Mouse (Mus musculus) G1E (cell line): ENCODE data around the gene Cep164. TPM values are rescaled to one million over a fixed set of nuclear protein-coding genes. Genes with fewer than 3 reads are reported as not detected.
"Not testable (repeated sequence)": the region's sequence is repeated elsewhere in the genome, so short reads cannot be mapped to it uniquely, and the experiment has no call there.

Experiments used
- ATAC-seq: 2 replicates; pipeline ENCODE4 v1.8.0; 2016; ENCODE audit warnings: mild to moderate bottlenecking; ENCODE audit not compliant: insufficient number of reproducible peaks, poor library complexity, low FRiP score, severe bottlenecking; ENCODE audit errors: extremely low read depth
- DNase-seq: peaks from one replicate; pipeline ENCODE4 v3.0.0; 2012; ENCODE audit warnings: low spot score
- H3K27me3 ChIP-seq: 2 replicates; pipeline ENCODE4 v1.6.1; 2012; ENCODE audit warnings: mild to moderate bottlenecking, low read length, inconsistent platforms; ENCODE audit not compliant: insufficient read depth
- H3K36me3 ChIP-seq: replicated peaks from 2 replicates; pipeline ENCODE3; 2012; ENCODE audit warnings: mild to moderate bottlenecking, inconsistent platforms
- H3K4me1 ChIP-seq: 2 replicates; pipeline ENCODE4 v1.6.1; 2012; ENCODE audit warnings: low read depth, low read length, inconsistent platforms, mixed read lengths; ENCODE audit not compliant: insufficient read depth
- H3K4me3 ChIP-seq: 2 replicates; pipeline ENCODE4 v1.5.1; 2012; ENCODE audit warnings: low read depth, mild to moderate bottlenecking, inconsistent platforms, low read length, moderate library complexity, mixed read lengths
- H3K9me3 ChIP-seq: replicated peaks from 2 replicates; pipeline ENCODE4 v1.6.1; 2012; ENCODE audit warnings: inconsistent platforms
- CTCF ChIP-seq: IDR thresholded peaks from 2 replicates; pipeline ENCODE4 v1.5.1; 2012; ENCODE audit warnings: low read depth, low read length, inconsistent platforms, mixed read lengths
- GATA1 ChIP-seq: IDR thresholded peaks from 2 replicates; pipeline ENCODE4 v1.6.1; 2012; ENCODE audit warnings: borderline replicate concordance, low read length, inconsistent platforms, mixed read lengths
- GATA2 ChIP-seq: IDR thresholded peaks from 2 replicates; pipeline ENCODE4 v1.6.1; 2012; ENCODE audit warnings: low read depth, low read length, inconsistent platforms, borderline replicate concordance
- POLR2AphosphoS5 ChIP-seq: IDR thresholded peaks from 2 replicates; pipeline ENCODE4 v1.6.1; 2012; ENCODE audit warnings: low read depth, low read length, inconsistent platforms; ENCODE audit not compliant: insufficient replicate concordance
- TAL1 ChIP-seq: conservative IDR thresholded peaks from 2 replicates; pipeline ENCODE4 v1.6.1; 2012; ENCODE audit warnings: low read depth, low read length, inconsistent platforms, mixed read lengths
- polyA plus RNA-seq: library from polyadenylated mRNA; stranded (reverse); fragments of >175 nt; gene quantifications from 2 replicates; pipeline ENCODE4 v1.2.3, GENCODE M21; 2012
- total RNA-seq, 2 experiments: library from RNA; stranded (forward) in 1 of 2; stranded (reverse) in 1 of 2; fragments of 200-1000 nt in 1 of 2; fragments of >200 nt in 1 of 2; fragmentation: Nextera tagmentation in 1 of 2; gene quantifications; 2 replicates each; pipeline ENCODE4 v1.2.3; 2014 to 2017

The Cep164 gene
- total and polyA plus RNA-seq, 3 experiments = 21.9 to 95.3 (median 77.4) TPM

GRCm38 (mm10) chr9:45846891-45847460 is 18.5 kb upstream of the Cep164 start:
- DNase-seq = no peak
- H3K9me3 ChIP-seq = no peaks in the 10 kb centered on the region
- no peak; the same call in 1 of the 2 replicates for ATAC-seq
- H3K4me1 ChIP-seq = peaks cover 14% of the 10 kb centered on the region
- no peak for TF ChIP-seq GATA1
- H3K27me3 ChIP-seq = peaks cover 41% of the 10 kb centered on the region
- H3K4me3 ChIP-seq = no peak overlapping the region
- H3K36me3 ChIP-seq = no peaks in the 10 kb centered on the region

DNA sequence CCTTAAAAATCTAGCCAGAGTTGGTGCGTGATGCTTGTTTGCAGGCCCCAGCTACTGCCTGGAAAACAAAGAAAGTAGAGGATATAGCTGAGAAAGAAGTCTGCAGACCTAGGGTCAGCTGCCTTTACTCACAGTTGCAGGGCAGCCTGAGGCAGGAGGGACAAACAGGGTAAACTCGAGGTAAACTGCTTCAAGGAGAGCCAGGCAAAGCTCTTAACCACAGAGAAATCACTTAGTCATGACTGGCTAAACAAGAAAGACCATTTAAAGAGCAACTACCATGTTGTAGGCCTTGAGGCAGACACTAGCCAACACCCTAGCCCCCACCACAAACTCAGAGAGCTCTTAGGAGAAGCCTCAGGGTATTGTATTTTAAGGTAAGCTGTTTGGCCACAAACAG is 17.7 kb upstream of the Cep164 start:
- not testable (repeated sequence) for DNase-seq

GRCm38 (mm10) chr9:45845541-45845940 is 17.1 kb upstream of the Cep164 start:
- no peak for TF ChIP-seq GATA2
- Histone ChIP-seq H3K4me1 (peaks cover 20% of the 10 kb centered on the region), H3K27me3 (peaks cover 41% of the 10 kb centered on the region), H3K4me3 (no peak overlapping the region), H3K36me3 (no peaks in the 10 kb centered on the region), H3K9me3 (no peaks in the 10 kb centered on the region)
- DNase-seq = no peak
- ATAC-seq = no peak

More for the DNA sequence above, 17.7 kb upstream of the Cep164 start:
- H3K9me3 ChIP-seq, ATAC-seq, H3K4me3 ChIP-seq, H3K36me3 ChIP-seq: not testable (repeated sequence)
- H3K27me3 ChIP-seq = peaks cover 42% of the 10 kb centered on the region
- peaks cover 14% of the 10 kb centered on the region for H3K4me1 ChIP-seq

- ATAC-seq = no peak
- H3K36me3 ChIP-seq = no peaks in the 10 kb centered on the region
- no peak for DNase-seq
- H3K9me3 ChIP-seq = no peaks in the 10 kb centered on the region
- TF ChIP-seq TAL1 = no peak
- TF ChIP-seq GATA1 = no peak
- TF ChIP-seq POLR2AphosphoS5 = no peak
- no peak for TF ChIP-seq GATA2
- no peak for TF ChIP-seq CTCF
- H3K4me1 ChIP-seq = peaks cover 23% of the 10 kb centered on the region
- H3K4me3 ChIP-seq = no peak overlapping the region
- peaks cover 42% of the 10 kb centered on the region for H3K27me3 ChIP-seq
Measured at GRCm38 (mm10) chr9:45843780-45844179, 15.3 kb upstream of the Cep164 start.

DNA sequence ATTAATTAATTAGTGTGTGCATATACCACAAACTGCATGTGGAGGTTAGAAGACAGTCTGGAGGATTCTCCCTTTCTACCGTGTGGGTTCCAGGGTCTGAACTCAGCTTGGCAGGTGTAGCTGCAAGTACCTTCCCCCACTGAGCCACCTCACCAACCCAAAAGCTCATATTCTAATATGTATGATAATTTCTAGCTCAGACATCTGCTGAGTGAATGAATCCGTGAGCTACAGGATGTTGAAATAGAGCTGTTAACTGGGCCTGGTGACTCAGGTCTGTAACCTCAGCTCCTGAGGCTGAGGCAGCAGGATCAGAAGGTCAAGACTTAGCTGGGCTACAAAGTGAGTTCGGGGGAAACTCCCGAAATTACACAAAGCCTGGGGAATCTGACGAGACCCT is 14.5 kb upstream of the Cep164 start:
- Histone ChIP-seq H3K4me1 (peaks cover 23% of the 10 kb centered on the region), H3K36me3 (no peaks in the 10 kb centered on the region), H3K9me3 (no peaks in the 10 kb centered on the region), H3K4me3 (no peak overlapping the region), H3K27me3 (peaks cover 48% of the 10 kb centered on the region)
- TF ChIP-seq POLR2AphosphoS5 = no peak
- TF ChIP-seq CTCF = no peak
- no peak for TF ChIP-seq GATA1
- no peak for TF ChIP-seq TAL1
- no peak for TF ChIP-seq GATA2
- ATAC-seq (no peak), DNase-seq (no peak)

- peaks cover 54% of the 10 kb centered on the region for H3K27me3 ChIP-seq
- no peak overlapping the region for H3K4me3 ChIP-seq
- H3K9me3 ChIP-seq = no peaks in the 10 kb centered on the region
- DNase-seq = no peak
- ATAC-seq = no peak
- no peak for TF ChIP-seq CTCF
- no peak for TF ChIP-seq TAL1
- no peak for TF ChIP-seq GATA2
- no peak for TF ChIP-seq GATA1
- TF ChIP-seq POLR2AphosphoS5 = no peak
- peaks cover 15% of the 10 kb centered on the region for H3K4me1 ChIP-seq
- no peaks in the 10 kb centered on the region for H3K36me3 ChIP-seq
Measured at GRCm38 (mm10) chr9:45841458-45841857, 13.0 kb upstream of the Cep164 start.

DNA sequence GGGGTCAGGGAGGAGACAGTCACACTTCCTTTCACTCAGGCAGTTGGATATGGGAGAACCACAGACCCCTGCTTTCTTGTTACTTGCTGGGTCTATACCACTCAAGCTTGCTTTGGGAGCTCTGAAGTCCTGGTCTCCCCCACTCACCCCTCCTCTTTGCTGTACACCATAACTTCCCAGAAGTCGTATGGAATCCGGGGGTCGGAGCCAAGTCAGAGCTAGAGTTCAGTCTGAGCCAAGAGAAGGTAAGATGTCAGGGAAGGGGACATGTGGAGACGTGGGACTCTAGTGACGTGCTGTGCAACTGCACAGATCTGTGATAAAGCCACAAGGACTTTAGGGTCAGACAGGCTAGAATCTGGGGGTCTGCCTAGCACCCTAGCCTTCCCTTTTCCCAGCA is 11.8 kb upstream of the Cep164 start:
- no peak overlapping the region for H3K4me3 ChIP-seq
- no peak for TF ChIP-seq POLR2AphosphoS5
- TF ChIP-seq CTCF = no peak
- TF ChIP-seq GATA1 = no peak
- TF ChIP-seq TAL1 = no peak
- no peak for TF ChIP-seq GATA2

More for the DNA sequence above, 11.8 kb upstream of the Cep164 start:
- H3K9me3 ChIP-seq = no peaks in the 10 kb centered on the region
- DNase-seq = no peak
- no peaks in the 10 kb centered on the region for H3K36me3 ChIP-seq
- H3K27me3 ChIP-seq = peaks cover 57% of the 10 kb centered on the region
- peaks cover 9% of the 10 kb centered on the region for H3K4me1 ChIP-seq
- ATAC-seq = no peak
